Mouse (Mus musculus): ENCODE data around the gene Cul3.

GRCm38 (mm10) chr1:80278731-80279130 lies 61.5 kb downstream of the Cul3 start:
- TF ChIP-seq CTCF (IDR thresholded peaks at IDR 0.05; ENCODE audit: low read depth): no peak
- no peak for TF ChIP-seq EP300 (IDR thresholded peaks at IDR 0.05; ENCODE audit: low read depth)

All from liver, postnatal 0 days (tissue).